Mouse (Mus musculus) testis, adult 2 months (tissue): ENCODE data around the gene Sema3a. TPM values are rescaled to one million over a fixed set of nuclear protein-coding genes. Genes with fewer than 3 reads are reported as not detected.

ENCODE experiments used
- H3K27ac ChIP-seq: fragments of 200-500 bp; 2 replicates; pipeline ENCODE4 v1.5.1; 2012; ENCODE audit warnings: low read depth, low read length; ENCODE audit not compliant: control insufficient read depth, insufficient read depth
- H3K27me3 ChIP-seq: fragments of 200-500 bp; 2 replicates; pipeline ENCODE4 v1.6.1; 2012; ENCODE audit warnings: mild to moderate bottlenecking, low read length, moderate library complexity; ENCODE audit not compliant: control insufficient read depth, insufficient read depth
- H3K36me3 ChIP-seq: fragments of 200-500 bp; 2 replicates; pipeline ENCODE4 v1.6.1; 2012; ENCODE audit warnings: mild to moderate bottlenecking, low read length; ENCODE audit not compliant: control insufficient read depth, insufficient read depth
- H3K4me1 ChIP-seq: fragments of 200-500 bp; 2 replicates; pipeline ENCODE4 v1.6.1; 2012; ENCODE audit warnings: low read length; ENCODE audit not compliant: control insufficient read depth, insufficient read depth
- H3K4me3 ChIP-seq: fragments of 200-500 bp; 2 replicates; pipeline ENCODE4 v1.5.1; 2012; ENCODE audit warnings: low read depth, mild to moderate bottlenecking, low read length, moderate library complexity, mixed read lengths; ENCODE audit not compliant: control insufficient read depth
- CTCF ChIP-seq: fragments of 200-500 bp; IDR thresholded peaks from 2 replicates; pipeline ENCODE4 v1.5.1; 2012; ENCODE audit warnings: low read depth, mild to moderate bottlenecking, inconsistent platforms, low read length, moderate library complexity; ENCODE audit not compliant: control insufficient read depth, insufficient read depth, insufficient replicate concordance
- POLR2A ChIP-seq: fragments of 200-500 bp; IDR thresholded peaks from 2 replicates; pipeline ENCODE4 v1.6.1; 2012; ENCODE audit warnings: low read depth, mild to moderate bottlenecking, inconsistent platforms, low read length, moderate library complexity; ENCODE audit not compliant: control insufficient read depth
- polyA plus RNA-seq: library from polyadenylated mRNA; depleted of rRNA; stranded (reverse); fragments of >200 nt; gene quantifications from 2 replicates; pipeline ENCODE4 v1.2.3, GENCODE M21; 2012

Sema3a gene
- polyA plus RNA-seq, 1 experiment = 0.10 TPM

DNA sequence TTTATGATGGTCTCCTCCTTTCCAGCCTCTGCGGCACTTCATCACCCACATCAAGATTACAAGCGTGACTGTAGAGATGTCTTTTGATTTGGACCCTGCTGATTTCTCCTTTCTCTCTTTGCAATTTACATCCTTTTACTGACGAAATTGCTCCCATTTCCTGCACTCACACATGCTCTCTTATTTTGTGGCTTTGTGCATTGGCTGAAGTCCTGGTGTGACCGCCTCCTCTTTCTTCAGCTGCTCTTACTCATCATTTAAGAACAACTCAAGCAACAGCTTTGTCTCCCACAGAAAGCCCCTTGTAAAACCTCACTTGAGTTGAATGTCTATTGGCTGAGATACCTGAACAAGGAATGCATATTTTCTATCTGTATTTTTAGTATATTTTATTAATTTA lies 259.5 kb downstream of the Sema3a start:
- no peaks in the 10 kb centered on the region for H3K36me3 ChIP-seq
- H3K4me1 ChIP-seq = no peaks in the 10 kb centered on the region
- TF ChIP-seq CTCF (no peak), POLR2A (no peak)
- no peak overlapping the region for H3K27ac ChIP-seq
- H3K4me3 ChIP-seq = no peak overlapping the region
- no peaks in the 10 kb centered on the region for H3K27me3 ChIP-seq

DNA sequence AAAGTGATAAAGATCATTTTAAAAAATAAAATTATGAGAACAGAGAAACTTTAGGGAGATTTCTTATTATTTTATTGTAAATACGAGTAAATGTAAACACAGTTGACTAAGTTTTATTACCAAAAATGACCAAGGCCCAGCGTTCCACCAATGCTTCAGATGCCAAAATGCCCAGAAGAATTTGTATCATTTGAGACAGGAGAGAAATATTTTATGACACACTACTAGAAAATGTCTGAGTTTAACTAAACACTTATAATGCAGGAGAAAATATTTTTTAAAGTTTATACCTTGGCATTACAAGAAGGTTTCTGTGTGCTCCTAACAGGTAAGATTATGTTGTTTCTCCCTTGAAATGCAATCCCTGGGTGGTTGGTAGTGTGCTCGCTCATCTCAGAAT lies 261.4 kb downstream of the Sema3a start:
- Histone ChIP-seq H3K27ac (no peak overlapping the region), H3K4me1 (no peaks in the 10 kb centered on the region), H3K27me3 (no peaks in the 10 kb centered on the region), H3K36me3 (no peaks in the 10 kb centered on the region), H3K4me3 (no peak overlapping the region)
- TF ChIP-seq CTCF (no peak), POLR2A (no peak)

DNA sequence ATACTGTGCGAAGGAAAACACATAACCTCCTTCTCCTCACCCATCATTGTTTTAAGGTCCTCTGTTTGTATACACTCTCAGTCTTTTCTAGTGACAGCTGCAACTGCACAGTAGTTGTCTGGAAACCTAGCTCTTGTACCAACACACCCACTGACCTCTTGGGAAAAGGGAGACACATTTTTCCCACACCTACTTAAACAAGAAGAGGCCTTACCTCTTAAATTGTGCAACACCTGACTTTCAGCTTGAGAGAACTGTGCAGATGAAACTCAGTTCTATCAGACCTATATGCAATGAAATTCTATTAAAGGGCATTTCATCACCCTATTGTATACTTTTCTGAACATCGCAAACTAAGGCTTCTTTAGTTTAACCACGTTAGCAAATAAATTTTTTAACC lies 262.5 kb downstream of the Sema3a start:
- no peaks in the 10 kb centered on the region for H3K27me3 ChIP-seq

DNA sequence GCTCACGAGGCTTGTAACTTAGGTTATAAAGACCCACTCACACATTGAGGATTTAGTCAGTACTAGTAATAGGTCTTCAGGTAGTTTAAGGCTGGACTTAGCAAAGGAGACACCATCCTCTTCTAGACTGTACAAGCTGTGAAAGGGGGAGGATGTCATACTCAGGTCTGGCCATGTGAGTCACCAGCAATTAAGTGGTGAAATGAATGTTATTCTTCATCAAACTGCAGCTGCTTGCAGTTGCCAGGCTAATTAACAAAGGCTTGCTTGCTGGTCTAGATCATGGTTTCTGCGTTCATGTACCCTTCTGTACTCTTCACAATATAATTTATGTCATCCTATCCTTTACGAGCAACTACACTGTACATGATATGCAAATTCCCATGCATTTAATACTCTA lies 264.8 kb downstream of the Sema3a start:
- Histone ChIP-seq H3K4me3 (no peak overlapping the region), H3K36me3 (no peaks in the 10 kb centered on the region), H3K4me1 (no peaks in the 10 kb centered on the region), H3K27ac (no peak overlapping the region), H3K27me3 (no peaks in the 10 kb centered on the region)
- TF ChIP-seq POLR2A (no peak), CTCF (no peak)

More for the DNA sequence above, 262.5 kb downstream of the Sema3a start:
- no peaks in the 10 kb centered on the region for H3K4me1 ChIP-seq
- no peak overlapping the region for H3K4me3 ChIP-seq
- TF ChIP-seq CTCF (no peak), POLR2A (no peak)
- no peaks in the 10 kb centered on the region for H3K36me3 ChIP-seq
- no peak overlapping the region for H3K27ac ChIP-seq

DNA sequence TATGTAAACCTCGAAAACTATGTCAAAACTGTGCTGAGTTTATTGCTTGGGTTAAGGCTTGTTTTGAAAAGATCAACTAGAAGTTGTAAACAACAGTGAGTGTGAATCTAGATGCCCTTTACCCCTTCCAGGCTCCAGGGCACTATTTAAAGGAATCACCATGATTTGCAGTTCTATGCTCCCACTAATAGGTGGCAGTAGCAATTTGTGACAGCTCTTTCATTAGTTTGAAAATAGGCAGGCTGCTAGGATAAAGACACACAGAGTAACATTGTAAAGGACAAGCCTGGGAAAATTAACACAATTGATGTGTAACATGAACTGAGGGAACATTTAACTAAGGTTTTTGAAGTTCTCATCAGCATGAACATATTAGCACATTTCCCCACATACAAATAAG lies 280.2 kb downstream of the Sema3a start:
- H3K36me3 ChIP-seq = no peaks in the 10 kb centered on the region
- H3K27me3 ChIP-seq = no peaks in the 10 kb centered on the region
- H3K4me3 ChIP-seq = no peak overlapping the region
- no peak for TF ChIP-seq CTCF
- no peak for TF ChIP-seq POLR2A
- no peaks in the 10 kb centered on the region for H3K4me1 ChIP-seq
- H3K27ac ChIP-seq = no peak overlapping the region

DNA sequence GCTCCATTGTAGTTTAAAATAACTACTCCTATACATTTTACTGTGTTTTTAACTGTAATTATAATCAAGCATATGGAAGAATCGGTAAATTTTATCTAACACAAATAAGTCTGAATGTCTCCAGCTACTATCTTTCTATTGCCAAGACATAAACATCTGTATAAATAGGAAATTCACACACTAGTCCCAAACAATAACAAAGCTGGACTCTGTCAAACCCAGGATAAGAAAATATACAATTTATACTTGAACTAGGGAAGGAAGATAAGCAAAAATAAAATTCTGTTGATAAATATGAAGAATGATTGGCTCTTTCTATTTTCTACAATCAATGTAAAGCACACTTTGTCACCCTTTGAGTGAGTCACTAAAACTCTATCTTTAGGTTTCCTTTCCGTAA lies 280.9 kb downstream of the Sema3a start:
- H3K27ac ChIP-seq = no peak overlapping the region
- no peak overlapping the region for H3K4me3 ChIP-seq
- H3K36me3 ChIP-seq = no peaks in the 10 kb centered on the region
- H3K27me3 ChIP-seq = no peaks in the 10 kb centered on the region
- H3K4me1 ChIP-seq = no peaks in the 10 kb centered on the region
- TF ChIP-seq CTCF = no peak
- no peak for TF ChIP-seq POLR2A

DNA sequence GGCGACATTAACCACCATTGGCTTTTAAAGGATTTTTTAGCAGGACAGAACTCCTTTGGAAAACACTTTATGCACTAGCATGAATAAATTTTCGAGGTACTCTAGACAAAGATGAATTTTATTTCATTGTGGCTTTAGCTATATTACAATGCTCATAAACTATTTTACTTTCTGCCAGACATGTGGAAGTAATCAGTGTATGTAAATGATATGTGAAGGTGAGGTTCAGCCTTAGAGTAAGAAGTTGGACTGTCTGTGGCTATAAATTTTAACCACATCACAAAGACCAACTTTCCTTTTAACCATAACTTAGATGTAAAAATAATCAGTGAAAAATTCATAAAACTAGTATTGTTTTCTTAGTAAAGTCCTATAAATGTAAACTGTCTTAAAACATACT lies 286.7 kb downstream of the Sema3a start:
- Histone ChIP-seq H3K27ac (no peak overlapping the region), H3K4me3 (no peak overlapping the region), H3K36me3 (no peaks in the 10 kb centered on the region), H3K27me3 (no peaks in the 10 kb centered on the region), H3K4me1 (no peaks in the 10 kb centered on the region)
- TF ChIP-seq CTCF = no peak
- TF ChIP-seq POLR2A = no peak

DNA sequence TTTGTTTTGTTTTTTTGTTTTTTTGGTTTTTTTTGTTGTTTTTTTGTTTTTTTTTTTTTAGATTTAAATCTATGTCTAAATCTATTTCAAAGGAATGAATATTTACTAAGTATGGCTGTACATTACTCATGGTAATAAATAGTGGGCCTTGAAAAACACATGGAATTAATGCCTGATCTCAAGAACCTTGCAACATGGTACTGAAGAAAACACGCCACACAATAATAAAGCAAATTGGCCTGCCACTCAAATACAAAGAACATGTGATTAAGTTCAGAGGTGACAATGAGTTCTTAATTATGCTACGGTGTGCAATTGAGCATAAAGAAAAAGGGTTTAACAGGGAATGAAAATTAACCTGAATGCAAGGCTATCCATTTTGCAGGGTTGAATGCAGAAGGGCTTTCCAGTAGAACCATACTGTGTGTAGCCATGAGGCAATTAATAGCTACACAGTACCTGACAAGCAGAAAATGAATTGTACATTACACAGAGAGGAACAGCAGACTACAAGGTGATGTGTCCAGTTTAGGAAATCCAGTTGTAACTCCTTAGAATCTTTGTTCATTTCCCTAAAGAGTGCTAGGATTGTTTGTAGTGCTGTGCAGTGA lies 288.8 kb downstream of the Sema3a start:
- no peak for TF ChIP-seq POLR2A
- TF ChIP-seq CTCF = no peak
- no peak overlapping the region for H3K27ac ChIP-seq
- H3K4me3 ChIP-seq = no peak overlapping the region
- no peaks in the 10 kb centered on the region for H3K27me3 ChIP-seq
- no peaks in the 10 kb centered on the region for H3K36me3 ChIP-seq
- no peaks in the 10 kb centered on the region for H3K4me1 ChIP-seq
